Mouse (Mus musculus) spleen, postnatal 36 days (tissue): ENCODE measurements at regions not wholly inside any gene's neighbourhood (a gene's known extent, or its start where the extent isn't known, plus 50 kb on each side); places are given as distances from the start of the nearest gene placed in this dataset.

Experiments
- DNase-seq, 2 experiments: peaks; one replicate each; pipeline ENCODE4 v3.0.0; 2022; ENCODE audit warnings: low spot score in 2 of 2, mixed read lengths in 1 of 2

GRCm38 (mm10) chr5:148454200-148454599 is 54.5 kb upstream of the Slc7a1 start:
- no peak for DNase-seq

DNA sequence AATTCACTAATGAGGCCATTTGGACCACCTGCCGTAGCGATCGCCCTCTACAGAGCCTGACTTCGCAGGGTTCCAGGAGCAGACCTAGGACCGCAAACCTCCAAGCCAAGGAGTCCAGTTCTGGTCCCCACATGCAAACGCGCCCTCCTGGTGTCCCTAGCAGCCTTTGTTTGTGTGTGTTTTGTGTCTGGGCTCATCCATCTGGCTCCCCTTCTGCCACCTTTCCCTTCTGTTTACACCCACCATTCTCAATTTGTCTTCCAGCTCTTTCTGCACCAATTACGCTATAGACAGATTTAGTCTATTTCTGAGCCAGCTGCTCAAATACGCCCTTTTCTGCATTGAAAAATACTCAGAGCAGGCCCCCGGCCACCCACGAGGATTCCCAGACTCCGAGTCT is 54.1 kb upstream of the Slc7a1 start:
- no peak for DNase-seq

DNA sequence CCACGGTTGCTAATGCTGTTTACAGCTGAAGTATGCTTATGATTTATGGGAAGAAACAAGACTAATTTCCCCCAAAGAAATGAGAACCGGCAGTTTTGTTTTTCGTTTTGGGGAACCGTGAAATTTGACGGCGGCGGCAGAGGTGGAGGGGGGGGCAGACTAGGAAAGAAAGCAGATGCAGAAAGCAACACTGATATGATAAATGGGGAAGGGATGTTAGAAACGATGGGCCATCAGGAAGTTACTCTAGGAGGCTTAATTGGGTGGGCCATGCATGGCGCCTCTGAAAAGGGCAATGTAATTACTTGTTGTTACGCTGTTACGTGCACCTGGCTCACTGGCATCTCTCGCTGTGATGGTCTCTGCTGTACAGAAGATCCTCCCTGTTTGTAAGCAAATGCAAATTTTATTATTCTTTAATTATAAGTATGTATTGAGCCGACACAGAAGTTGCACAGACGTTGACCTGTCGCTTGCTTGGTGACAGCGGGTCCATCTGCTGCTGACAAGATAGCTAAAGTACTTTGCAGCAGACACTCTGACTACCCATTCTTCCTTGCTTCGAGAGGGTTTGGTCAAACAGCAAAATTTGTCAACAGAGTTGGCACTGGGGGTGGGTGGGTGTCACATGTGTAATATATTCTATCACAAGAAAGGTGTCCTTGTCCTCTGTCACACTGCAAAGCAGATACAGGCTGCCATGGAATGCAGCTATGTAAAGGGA is 53.4 kb upstream of the Slc7a1 start:
- DNase-seq = peak in 1 of 2 experiments; percentile 11

DNA sequence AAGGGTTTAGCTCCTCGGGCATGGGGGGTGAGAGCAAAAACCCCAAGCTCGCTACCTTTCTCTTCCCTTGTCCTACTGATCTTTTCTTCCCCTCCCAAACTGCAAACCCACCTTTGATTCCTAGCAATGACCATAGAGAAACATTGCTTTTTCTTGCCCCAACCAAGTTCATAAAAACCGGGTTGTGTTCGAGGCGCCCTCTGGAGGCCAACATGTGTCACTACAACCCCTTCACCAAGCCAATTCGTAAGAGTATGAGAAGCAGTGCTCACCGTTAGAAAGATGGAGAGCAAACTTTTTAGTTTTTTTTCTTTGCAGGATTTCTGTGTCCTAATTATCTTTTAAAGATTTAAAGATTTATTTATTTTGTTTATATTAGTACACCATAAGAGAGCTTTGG is 52.1 kb upstream of the Slc7a1 start:
- peak; percentile 37 to 43 for DNase-seq

DNA sequence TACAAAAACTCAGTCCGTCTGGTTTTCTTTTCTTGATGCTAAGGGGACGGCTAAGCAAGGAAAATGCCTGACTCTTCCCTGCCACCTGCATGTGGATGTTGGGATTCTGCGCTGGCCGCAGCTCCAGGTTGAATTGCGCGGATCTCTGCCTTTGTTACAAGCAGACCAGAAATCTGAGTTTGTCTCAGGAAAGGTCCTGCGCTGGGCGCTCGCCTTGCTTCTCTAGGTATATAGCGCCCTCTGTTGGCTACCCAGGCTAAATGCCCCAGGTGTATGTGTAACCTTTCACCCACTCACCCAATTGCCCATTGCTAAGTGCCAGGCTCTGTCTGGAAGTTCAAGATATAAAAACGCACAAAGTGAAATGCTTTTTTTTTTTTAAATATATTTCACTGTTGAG is 51.2 kb upstream of the Slc7a1 start:
- peak; percentile 64 to 66 for DNase-seq
